Mouse (Mus musculus) forelimb bud, embryonic 11.5 days (tissue): Measurements from ENCODE around the gene Slc25a41.
"Not testable (repeated sequence)": the region's sequence is repeated elsewhere in the genome, so short reads cannot be mapped to it uniquely, and the experiment has no call there.

Source experiments
- DNase-seq: peaks from one replicate; pipeline ENCODE4 v3.0.0-alpha.2; 2012; ENCODE audit warnings: low read depth, low spot score

Slc25a41 gene

DNA sequence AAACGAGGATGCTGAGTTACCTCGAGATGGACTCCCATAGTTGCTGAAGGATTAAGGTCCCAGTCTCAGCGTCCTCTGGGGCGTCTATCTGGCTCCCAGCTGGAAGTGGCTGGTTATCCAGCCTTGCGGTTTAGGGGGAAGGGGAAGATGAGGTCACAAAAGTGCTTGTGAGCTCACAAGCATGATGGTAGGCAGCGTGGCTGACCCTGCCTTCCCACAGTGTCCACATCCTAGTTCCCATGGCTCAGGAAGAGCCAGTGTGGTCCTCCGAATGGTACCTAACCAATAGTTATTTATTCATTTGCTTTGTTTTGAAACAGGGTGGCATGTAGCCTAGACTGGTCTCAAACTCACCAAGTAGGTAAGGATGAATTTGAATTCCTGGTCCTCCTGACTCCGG, at the start of gene Slc25a41:
TSS of gene Slc25a41 (minus strand) at position 101 of the 400 bp plus-strand sequence.
- DNase-seq = no peak

DNA sequence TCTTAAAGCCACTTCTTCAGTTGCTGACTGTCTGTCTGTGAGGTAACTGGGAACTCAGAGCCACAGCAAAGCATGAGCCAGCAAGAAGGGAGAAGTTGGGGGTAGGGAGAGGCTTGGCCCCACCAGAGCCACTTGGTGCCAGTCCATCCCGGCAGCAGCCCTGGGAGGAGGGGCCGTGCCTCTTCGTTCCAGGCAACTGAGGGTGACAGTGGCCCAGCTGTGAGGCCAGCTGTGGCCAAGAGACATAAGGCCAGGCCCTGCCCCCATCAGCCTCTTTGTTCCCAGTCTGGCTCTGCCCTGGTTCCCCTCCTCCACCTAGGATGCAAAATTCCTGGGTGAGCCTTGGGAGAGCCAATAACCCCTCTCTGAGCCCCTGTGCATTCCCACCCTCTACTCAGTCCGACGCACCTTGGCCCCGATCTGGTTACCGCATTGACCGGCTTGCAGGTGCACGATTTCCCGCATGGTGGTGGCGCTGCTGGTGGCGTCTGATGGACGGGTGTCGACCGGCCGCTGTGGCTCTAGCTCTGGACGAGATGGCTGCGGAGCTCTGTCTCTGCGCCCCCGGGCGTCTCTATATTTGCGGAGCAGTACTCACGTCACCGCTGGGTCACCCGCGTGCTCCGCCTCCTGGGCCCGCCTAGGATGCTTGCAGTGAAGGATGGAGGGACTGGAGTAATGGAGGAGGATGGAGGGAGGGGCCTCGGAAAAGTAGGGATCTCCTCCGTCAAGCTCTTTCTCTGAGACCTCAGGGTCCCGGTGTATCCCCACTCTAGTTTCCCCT, 45.8 kb upstream of the Slc25a41 start, which contains the start of gene Tubb4a:
TSS of gene Tubb4a (minus strand) at position 734 of the 784 bp plus-strand sequence.
- DNase-seq = peak; percentile 16

DNA sequence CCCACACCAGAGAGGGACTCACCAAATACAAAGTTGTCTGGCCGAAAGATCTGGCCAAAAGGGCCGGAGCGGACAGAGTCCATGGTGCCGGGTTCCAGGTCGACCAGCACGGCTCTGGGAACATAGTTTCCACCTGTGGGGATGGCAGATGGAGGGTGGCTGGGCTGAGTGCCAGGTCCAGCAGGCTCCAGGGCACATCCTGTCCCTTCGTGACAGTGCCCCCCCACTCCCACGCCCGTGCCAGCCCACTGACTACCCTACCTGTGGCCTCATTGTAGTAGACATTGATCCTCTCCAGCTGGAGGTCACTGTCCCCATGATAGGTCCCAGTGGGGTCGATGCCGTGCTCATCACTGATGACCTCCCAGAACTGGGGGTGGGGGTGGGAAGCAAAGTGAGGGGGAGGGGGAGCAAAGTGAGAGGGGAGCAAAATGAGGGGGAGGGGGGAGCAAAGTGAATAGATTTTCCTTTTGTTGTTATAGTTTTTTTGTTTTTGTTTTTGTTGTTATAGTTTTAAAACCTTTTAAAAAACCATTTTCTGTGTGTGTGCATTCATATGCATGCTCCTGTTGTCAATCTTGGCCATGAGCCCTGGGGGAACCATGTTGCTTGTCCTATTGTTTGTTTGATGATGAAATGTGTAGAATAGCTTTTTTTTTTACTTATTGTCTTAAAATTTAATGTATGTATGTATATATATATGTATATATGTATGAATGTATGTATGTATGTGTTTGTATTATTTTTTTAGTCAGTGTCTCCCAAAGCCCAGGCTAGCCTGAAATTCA, 44.7 kb upstream of the Slc25a41 start:
- no peak for DNase-seq

DNA sequence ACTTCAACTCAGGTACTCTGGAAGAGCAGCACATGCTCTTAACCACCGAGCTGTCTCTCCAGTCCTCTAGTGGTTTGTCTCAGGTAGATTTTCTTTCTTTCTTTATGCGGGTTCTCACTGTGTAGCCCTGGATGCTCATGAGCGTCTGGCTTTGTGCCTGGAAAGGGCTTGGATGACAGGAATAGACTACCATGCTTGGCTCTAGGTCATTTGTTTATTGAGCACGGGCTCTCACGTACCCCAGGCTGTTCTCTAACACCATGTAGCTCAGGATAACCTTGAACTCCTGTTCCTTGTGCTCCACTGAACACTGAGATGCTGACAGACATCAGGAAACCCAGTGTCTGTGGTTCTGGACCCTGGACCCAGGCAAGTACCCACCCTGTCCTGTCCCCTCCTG, 41.0 kb upstream of the Slc25a41 start:
- no peak for DNase-seq

DNA sequence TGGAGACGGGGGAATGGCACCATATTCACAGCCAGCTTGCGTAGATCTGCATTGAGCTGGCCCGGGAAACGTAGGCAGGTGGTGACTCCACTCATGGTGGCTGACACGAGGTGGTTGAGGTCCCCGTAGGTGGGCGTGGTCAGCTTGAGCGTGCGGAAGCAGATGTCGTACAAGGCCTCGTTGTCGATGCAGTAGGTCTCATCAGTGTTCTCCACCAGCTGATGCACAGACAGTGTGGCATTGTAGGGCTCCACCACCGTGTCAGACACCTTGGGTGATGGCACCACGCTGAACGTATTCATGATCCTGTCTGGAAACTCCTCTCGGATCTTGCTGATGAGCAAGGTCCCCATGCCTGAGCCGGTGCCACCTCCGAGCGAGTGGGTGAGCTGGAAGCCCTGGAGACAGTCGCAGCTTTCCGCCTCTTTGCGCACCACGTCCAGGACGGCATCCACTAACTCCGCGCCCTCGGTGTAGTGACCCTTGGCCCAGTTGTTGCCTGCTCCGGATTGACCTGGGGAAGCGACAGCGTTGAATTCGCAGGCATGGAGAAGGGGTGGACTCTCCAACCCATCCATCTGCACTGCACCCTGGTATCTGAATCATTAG, 39.9 kb upstream of the Slc25a41 start:
- no peak for DNase-seq

- no peak for DNase-seq
Measured at GRCm38 (mm10) chr17:57079919-57080318, 38.5 kb upstream of the Slc25a41 start.

- no peak for DNase-seq
Measured at GRCm38 (mm10) chr17:57078336-57078735, 36.9 kb upstream of the Slc25a41 start, which contains the start of gene Dennd1c. Gene Dennd1c (minus strand): TSS chr17:57078514.

DNA sequence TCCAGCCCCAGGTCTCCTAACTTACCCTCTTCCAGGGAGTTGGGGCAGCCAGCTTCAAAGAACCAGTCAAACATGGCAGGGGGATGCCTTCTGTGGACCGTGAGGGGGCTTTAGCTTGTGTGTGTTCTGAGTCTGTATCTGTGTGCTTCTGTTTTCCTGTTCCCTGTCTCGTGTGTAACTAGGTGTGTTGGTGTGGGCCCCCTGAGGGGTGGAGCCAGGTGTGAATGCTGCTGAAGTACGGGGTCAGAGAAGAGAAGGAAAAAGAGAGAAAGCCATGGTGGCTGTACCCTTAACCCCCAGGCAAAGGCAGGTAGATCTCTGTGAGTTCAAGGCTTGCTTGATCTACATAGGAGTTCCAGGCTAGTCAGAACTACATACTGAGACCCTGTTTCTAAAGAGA, 35.5 kb upstream of the Slc25a41 start:
- no peak for DNase-seq

DNA sequence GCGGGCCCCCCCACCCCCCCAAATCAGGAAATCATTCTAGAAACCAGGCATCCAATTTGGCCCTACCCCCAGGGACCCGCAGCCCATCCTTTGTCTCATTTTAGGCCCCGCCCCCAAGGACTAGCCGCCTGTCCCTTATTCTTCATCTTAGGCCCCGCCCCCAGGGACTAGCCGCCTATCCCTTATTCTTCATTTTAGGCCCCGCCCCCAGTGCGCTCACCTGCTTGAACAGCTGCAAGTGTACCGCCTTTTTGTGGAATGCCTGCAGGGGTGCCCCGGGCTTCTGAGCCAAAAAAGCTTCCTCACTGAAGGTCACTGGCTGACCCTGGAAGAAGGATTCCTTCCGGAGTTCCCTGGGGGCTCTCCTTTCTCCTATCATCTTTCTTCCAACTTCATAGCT, 29.2 kb upstream of the Slc25a41 start:
- DNase-seq = peak; percentile 18

DNA sequence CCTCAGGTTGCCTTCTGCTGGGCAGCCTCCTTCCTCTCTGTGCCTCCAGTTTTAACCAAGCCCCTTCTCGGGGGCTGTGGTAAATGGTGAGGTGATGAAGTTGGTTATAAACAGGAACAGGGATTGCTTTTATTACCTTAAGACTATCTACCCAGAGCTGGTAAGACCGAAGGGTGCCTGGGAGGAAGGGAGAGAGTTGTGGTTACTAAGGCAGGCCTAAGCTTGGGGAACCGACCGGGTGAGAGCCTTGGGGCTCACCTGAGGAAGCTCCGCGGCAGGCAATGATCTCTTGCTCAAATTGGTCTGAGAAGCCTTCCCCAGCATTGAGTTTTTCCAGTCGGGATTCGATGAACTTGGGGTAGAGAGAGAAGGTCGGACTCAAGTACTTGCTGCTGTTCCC, 28.8 kb upstream of the Slc25a41 start:
- no peak for DNase-seq

DNA sequence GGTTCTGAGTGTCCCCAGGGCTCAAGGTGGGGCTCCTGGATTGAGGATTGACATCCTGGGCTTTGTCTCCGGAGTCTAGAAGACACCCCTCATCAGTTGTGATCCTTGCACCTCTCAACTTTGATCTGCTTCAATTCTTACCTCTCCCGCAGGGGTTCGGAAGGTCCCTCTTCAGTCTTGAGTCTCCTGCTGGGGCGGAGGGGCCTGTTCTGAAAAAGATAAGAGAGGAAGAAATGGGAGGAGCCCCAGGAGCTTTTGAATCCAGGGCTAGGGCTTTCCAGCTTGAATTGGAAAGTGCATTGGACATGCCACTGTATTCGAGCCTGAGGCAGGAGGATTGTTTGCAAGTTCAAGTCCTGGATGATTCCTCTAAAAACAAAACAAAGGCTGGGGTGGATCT, 25.5 kb upstream of the Slc25a41 start:
- no peak for DNase-seq

DNA sequence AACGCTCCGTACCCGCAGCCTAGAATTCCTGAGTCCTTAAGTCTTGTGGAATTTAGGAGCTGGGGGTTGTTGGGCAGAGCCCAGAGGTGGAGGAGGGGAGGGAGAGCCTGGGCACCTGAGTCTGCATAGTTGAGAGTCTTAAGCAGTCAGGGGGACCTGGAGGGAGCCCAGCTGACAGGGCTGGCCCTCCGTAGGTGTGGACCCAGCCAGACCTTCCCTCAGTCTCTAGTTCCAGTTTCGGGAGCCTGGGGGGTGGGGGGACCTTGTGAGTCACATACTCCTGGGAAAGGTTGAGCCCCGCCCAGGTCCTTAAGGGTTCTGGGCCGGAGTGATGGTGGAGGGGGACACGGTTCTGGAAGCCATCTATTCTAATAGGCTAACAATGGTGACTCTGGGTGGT, 21.6 kb upstream of the Slc25a41 start:
- DNase-seq = no peak

- no peak for DNase-seq
Measured at GRCm38 (mm10) chr17:57062548-57062947, 21.1 kb upstream of the Slc25a41 start.

DNA sequence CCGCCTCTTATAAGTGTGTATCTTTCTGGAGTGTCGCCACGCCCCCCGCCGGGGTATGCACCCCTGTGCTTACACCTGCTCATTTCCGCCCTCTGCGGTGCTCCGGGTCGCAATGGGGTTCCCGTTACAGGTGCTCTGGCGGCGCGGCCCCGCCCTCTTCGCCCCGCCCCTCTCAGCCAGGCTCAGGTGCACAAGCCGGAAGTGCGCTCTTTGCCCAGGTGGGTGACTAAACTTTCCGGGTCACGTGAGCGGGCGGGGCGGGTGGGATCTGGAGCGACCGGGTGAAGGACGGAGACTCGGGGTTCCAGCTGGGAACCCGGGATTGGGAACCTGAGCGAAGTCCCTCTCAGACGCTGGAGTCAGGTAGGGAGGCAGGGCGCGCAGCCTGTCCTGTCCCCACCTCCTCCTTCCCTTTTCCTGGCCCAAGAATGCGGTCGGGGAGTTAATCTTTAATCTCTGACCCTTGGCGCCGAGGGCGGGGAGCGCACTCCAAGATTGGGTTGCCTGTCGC, 20.6 kb upstream of the Slc25a41 start:
- no peak for DNase-seq

DNA sequence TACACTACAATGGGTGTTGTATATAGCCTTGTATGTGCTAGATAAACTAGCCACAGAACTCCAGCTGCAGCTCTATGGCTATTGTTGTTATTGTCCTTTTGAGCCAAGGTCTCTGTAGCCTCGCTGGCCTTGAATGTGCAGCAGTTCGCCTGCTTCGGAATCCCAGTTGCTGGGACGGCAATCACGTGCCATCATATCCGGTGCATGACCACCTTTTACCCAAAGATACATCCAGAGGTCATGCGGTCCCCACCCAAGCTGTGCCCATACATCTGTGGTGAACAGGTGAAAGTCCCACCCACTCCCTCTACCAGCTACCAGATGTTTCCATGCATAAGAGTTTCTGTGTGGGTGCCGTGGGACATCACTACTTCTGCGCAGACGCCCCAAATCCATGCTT, 19.6 kb upstream of the Slc25a41 start:
- DNase-seq = no peak

DNA sequence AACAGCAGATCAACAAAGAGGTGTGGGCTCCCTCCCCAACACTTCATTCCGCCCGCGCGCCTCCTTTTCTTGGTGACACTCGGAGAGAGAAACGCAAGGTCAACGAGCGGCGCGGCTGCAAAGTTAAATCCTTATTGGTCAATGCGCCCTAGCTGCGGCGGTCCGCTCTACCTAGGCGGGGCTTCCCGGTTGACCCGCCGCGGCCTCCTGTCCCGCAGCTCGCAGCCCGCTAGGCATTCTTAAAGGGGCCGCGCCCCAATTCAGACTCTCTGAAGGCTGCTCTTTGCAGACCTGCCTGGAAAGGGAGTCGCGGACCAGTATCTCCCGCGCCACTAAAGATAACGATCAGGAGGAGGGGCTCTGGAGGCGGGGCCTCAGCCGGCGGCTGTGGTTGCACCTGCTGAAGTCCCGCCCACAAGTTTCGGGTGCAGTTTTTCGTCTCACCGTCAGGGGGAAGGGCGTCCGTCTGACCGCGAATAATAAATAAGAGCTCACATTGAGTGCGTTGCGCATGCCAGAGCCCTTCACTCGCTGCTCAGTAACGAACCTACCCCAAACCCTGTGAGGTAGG, 18.9 kb upstream of the Slc25a41 start:
- peak; percentile 92 for DNase-seq

DNA sequence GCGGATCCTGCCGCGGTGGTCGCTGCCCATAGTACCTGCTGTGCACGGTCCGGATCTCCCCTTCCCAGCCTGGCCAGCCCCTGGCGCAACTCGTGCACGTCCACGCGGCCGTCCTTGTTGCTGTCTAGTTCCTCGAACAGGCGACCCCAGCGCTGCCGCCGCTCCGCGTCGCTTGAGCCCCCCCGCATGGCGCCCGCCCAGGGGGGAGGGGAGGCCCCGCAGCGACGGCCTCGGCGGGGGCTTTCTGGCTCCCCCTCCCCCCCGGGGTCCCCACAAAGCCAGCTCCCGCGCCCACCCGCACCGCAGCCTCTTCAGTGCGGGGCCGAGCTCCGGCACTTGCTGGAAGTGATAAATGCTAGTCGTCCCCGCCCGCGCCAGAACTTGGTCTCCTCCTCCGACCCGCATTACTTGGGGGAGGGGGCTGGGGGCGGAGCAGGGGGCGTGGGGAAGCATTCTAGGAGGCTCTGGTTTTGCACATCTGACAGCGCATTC, 18.1 kb upstream of the Slc25a41 start, which contains the start of gene Slc25a23:
TSS of gene Slc25a23 (minus strand) at position 378 of the 492 bp plus-strand sequence.
- DNase-seq = peak; percentile 50

DNA sequence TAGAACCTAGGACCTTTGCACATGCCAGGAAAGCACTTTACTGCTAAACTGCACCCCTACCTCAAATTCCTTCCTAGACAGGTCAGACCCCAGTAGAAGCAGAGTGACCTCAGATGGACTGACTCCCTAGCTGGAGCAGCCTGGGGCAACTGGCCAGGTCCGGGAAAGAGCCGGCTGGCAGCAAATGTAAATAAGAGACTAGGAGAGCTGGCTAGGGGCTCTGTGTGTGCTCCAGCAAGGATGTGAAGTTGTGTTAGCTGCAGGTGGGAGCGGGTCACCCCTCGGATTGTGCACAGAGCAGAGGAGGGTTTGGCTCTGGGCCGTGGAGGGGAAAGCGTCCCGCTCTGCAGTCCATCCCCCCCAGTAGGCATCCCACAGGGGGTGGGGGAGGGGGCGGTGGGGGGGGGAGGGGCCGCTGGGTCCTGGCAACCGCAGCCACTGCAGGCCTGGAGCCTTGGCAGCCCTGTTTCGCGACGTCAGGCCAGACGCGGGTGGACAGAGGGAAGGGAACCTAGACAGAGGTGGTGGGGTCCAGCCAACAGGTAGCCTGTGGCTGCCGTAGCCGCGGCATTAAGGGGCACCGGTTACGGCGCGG, 17.5 kb upstream of the Slc25a41 start, which contains the start of gene Crb3:
TSS of gene Crb3 (plus strand) at position 215 of the 595 bp plus-strand sequence.
- no peak for DNase-seq

DNA sequence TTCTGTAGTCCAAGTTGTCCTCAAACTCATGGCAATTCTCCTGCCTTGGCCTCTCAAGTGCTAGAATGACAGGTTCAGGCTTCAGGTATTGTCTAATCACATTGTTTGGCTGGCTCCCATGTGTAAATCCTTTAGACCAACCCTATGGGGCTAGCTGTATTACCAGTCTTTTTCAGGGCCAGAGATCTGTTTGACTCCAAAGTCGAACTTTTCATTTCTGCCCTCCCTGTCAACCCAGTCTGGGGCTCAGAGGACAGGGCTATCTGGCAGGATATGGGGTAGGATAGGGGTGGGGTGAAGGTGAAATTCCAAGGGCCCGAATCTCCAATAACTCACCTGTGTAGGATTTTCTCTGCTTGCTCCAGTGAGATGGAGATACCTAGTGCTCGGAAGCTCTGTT, 14.8 kb upstream of the Slc25a41 start:
- DNase-seq = no peak

GRCm38 (mm10) chr17:57051679-57052078, 10.2 kb upstream of the Slc25a41 start:
- DNase-seq = not testable (repeated sequence)

GRCm38 (mm10) chr17:57048816-57049215, 7.4 kb upstream of the Slc25a41 start:
- DNase-seq = no peak
